Mouse (Mus musculus) urinary bladder, postnatal 25 days (tissue): ENCODE data around the gene Mcm2.

Experiments
- DNase-seq: peaks from one replicate; pipeline ENCODE4 v3.0.0; 2022; ENCODE audit warnings: low spot score

The Mcm2 gene

DNA sequence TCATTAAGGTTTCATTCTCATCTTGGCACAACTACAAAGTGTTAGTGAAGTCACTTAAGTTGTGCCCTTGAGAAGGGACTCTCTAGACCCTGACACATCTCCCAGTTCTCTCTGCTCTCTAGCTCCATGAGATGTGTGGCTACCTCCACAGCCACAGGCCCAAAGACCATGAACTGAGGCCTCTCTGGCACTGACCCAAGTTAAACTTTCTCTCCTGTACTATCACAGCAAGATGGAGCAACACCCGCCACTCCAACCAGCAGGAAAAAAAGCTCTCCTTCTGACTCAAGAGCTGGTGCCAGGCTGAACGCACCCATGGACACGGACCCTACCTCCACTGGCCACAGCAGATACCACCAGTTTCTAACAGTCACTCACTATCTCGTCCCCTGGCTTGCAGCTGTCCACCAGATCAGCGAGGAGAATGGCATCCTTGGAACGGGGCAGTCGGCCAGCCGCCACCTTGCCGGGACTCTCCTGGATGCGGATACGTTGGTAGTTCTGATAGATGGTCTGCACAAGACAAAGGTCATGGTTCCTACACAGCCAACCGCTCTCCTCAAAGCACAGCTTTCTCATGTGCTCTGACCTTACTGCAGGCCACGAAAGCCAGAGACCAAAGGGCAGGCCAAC is 9.1 kb downstream of the Mcm2 start:
- no peak for DNase-seq

DNA sequence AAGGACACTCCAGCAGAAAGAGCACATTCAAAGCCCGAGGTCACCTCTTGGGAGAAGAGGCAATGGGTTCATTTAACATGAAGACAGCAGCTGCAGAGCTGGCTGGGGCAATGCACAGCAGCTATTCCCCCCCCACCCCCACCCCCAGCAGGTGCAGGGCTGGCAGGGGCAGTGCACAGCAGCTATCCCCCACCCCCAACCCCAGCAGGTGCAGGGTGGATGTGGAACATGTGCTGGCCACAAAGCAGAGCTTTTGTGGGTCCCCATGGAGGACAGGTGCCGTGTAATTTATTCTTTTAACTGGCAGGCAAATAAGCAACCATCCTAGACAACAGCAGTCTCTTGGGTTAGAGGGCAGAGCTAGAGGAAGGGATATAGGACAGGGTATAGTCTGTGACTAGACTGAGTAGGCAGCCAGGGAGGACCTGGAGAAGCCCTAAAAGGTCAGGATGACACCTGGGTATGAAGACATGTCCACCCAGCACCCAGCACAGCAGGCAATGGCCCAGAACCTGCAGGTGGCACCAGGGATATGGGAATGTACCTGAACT is 12.1 kb downstream of the Mcm2 start:
- DNase-seq = no peak

DNA sequence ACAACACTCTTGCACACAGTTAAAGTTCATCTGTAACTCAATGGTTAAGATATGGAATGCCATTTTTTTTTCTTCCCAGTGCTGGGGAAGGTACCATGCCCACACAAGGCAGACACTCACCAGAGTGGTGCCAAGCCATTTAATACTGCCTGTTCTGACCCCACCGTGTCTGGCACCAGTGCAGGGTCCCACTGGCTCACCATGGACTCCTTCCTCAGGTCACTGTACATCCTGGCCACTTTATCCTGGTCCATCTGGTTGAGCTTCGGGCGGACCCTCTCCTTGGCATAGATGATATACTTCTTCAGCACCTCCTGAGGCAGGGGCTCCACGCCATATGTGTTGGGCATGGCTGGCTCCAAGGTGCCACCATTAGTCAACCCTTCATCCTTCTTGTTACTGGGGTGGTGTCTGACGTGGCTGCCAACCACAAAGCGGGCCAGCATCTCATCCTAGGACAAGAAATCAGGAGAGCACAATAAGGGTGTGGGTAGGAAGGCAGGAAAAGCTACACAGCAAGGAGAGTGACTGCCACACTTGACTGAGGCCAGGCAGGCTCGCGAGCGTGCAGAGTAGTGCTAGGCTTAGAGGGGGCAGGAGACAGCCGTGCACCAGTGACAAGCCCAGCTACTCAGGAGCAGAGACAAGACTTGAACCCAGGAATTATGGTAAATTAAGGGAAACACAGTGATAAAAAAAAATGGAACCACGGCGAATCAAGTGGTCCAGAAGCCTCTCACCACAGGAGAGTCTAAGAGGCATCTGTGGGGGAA is 12.8 kb downstream of the Mcm2 start:
- DNase-seq = no peak

DNA sequence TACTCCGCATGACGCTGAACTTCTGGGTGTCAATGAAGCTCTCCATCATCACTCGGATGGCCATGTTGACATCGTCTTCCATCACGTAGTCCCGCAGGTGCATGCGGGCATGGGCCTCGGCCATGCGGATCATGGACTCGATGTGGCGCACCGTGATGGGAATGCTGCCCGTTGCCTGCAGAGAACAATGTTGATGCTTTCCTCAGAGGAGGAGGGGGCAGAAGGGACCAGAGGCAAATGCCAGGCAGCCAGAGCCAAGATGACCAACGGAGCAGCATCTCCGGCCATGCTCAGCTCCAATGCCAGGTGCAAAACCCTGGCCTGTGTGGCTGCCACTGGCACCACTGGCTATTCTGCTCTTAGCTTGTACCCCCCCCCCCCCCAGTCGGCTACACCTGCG is 13.9 kb downstream of the Mcm2 start:
- no peak for DNase-seq

DNA sequence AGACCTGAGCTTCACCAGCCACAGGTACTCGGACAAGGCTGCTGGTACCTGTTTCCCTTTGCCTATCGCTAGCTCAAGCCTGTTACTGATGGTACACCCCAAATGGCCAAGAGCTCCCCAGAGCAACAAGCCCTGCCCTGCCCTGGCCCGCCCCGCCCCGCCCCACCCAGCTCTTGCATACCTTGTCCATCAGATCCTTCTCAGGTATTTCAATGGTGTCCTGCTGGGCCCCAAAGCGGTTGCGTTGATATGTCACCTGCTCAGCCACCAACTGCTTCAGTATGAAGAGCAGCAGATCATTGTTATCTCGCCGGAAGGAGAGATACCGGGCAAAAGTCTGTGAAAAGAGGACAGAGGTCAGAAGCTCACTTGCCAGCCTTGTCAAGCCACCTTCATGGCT is 14.4 kb downstream of the Mcm2 start:
- DNase-seq = no peak

DNA sequence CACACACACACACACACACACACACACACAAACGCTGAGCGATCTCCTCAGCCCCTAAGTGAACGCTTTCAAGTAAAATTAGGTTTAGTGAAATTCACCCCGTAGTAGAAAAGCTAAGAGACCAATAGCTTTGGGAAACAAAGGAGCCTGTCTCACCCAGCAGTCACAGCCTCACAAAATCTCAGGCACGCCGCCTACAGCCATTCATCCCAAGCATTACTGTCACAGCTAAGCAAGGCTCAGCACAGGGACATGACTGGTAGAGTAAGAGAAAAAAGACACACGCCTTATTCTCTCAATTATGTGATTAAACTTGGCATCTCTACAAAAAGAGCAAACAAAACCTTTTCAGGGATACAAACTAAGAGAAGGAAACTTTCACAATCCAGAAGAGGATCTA is 17.2 kb downstream of the Mcm2 start:
- DNase-seq = no peak

DNA sequence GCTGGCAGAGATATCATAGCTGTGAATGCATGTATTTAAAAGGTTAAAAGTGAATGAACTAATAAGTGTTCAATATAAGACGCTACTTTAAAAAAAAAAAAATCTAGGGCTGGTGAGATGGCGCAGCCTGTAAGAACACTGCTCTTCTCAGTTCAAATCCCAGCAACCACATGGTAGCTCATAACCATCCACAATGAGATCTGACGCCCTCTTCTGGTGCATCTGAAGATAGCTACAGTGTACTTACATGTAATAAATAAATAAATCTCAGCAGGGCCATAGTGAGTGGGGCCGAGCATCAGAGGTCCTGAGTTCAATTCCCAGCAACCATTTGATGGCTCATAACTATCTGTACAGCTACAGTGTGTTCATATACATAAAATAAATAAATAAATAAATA is 19.1 kb downstream of the Mcm2 start:
- DNase-seq = no peak

DNA sequence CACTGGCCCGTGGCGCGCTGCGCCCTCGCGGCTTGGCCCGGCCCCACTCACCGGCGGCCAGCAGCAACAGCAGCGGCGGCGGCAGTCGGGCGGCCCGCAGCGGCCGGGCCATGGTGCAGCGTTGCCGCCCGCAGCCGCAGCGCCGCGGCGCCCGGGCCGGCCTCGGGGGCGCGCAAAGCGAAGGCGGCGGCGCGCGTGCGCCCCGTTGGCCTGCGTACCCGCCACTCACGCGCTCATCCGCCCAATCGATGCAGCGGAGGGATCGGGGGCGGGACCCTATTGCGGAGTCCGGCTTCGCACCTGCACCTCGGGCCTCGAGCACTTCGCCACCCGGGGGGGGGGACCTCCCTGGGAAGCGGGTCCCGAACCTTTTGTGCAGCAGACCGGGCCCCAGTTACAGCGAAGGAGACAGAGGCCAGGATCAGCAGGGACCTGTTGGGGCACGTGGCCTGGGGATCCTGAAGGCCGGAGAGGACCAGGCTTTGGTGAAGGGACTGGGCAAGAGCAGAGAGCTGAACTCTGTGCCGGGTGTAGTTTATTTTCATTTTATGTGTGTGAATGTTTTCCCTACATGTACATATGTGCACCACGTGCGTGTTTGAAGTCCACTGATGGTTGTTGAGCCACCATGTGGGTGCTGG is 23.6 kb downstream of the Mcm2 start, which contains the start of gene Podxl2:
Gene Podxl2, minus strand, starts transcription at position 177 of the 641 bp plus-strand sequence.
- peak; percentile 60 for DNase-seq

DNA sequence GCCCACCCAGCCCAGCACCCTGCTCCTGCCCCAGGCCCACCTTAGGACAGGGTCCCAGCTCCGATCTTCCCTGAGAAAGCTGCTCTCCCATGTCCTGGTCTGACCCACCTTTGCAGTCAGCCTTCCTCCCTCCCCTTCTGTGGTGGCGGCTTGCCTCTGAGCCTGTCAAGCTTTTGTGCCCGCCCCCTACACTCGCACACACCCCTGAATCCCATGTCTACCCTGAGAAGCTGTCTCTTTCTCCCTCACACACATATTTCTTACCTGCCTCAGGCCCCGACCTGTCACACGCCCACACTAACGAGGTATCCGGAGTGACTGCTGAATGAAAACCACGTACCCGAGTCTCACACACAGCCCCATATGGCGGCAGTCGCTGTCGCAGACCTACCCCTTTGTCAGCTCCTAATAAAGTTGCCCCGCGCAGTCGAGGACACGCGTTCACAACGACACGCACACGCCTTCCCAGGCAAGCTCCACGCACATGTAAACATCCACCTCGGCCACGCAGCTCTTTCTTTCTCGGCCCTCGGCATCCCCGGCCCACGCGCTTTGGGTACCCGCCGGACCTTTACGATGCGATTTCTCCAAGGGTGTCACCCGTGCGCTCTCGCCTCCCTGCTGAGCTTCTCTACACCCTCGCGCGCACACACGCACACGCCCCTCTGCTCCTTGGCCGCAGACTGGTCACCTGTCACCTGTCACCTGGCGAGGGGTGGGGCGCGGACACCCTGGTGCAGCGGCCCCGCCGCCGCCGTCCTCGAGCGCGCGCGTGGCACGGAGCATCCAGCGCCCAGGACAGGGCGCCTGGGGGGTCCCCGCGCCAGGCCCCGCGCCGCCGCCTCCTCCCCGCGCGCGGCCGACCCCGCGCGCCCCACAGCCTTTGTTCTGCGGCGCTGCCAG is 24.4 kb downstream of the Mcm2 start:
- no peak for DNase-seq

DNA sequence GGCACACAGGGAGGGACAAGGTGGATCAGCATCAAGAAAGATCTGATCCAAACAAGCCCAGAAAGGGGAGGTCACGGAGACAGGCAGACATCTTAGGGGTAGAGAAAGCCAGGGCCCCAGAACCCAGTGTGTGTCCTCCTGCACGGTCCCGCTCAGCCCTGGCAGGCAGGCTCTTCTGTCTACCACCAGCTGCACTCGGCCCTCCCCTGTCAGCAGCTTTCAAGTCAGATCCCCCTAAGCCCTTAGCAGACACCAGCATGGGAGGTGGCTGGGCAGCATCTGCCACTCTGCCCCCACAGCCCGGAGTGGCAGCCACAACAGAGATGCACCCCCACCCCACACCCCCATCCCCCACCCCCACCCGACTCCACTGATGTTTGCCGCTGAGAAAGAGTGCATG is 25.8 kb downstream of the Mcm2 start:
- no peak for DNase-seq

DNA sequence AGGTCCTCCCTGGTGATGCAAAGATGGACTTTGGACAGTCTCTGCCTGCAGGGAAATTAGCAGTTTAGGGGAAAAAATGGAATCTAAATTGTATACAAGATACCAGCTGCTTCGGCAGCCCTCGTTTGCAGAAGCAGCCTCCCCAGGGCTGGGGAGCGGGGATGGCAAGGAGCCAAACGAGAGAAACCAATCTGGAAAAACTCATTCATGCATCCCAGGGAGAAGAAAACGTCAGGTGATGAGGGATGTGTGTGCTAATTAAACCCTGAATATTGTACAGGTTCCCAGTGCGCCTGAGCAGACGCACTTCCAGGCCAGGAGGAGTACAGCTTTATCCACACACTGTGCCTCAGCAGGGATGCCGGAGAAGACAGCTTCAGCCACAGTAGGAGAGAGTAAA is 27.0 kb downstream of the Mcm2 start:
- DNase-seq = no peak

DNA sequence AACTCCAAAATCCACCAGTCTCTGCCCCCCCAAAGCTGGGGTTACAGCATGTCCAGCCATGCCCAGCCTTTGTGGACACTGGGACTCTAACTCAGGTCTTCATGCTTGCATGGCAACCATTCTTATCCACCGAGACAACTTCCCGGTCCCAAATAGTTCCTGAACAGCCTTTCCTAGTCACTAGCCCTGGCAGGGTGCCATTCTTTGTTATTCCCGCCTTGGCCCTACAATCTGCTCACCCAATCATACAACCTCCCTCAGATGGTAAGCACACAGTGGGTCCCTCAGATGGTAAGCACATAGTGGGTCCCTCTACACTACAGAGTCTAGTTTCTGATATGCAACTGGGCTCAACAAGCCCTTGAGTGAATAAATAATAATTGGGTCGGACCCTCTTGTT is 28.0 kb downstream of the Mcm2 start:
- DNase-seq = no peak

DNA sequence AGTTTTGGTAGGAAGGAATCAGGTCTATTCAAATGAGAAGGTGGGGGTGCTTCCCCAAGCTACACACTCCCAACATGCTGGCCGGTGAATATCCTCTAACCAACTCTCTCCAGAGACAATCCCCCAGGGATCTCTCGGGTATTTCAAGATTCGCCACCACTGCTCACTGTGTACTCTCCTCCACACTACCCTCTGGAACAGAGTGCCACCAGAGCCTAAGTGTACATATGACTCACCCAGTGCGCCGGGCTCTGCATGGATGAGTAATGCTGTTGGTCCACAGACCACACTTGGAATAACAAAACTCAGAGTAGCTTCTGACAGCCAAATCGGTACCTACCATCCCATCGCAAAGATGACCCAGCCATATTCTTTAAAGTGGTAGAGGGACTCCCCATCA is 29.1 kb downstream of the Mcm2 start:
- DNase-seq = no peak

DNA sequence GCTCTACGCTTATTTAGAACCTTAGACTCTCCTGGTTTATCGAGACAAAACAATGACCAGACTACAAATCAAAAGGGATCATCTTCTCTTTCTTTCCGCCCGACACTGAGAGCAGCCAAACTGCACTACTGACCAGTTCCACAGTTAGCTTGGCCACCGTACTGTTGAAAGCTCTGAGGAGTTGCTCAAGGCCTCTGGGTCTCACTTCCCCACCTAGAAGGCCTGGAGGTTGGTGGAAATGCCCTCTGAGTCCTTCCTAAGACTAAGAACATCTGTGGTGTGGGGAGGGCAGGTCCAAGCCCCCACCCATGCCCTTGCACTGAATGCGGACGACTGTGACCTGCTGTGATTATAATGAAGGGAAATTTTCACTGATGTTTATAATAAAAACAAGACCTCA is 32.9 kb downstream of the Mcm2 start:
- DNase-seq = no peak

DNA sequence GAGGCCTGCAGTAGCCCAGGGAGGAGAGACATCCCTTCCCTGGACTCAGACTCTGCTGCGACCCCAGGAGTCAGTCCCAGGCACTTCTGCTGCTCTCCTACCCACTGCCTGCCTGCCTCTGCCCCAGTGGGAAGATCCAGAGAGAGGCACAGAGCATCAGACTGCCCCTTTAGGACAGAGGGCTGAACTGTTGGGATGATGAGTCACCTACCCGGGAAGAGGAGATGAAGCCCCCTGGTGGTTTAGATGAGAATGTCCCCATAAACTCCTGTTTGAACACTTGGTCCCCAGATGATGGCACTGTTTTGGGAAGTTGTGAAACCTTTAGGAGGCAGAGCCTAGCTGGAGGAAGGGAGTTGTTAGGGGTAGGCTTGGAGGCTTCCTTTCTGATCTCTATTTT is 37.7 kb downstream of the Mcm2 start:
- no peak for DNase-seq

DNA sequence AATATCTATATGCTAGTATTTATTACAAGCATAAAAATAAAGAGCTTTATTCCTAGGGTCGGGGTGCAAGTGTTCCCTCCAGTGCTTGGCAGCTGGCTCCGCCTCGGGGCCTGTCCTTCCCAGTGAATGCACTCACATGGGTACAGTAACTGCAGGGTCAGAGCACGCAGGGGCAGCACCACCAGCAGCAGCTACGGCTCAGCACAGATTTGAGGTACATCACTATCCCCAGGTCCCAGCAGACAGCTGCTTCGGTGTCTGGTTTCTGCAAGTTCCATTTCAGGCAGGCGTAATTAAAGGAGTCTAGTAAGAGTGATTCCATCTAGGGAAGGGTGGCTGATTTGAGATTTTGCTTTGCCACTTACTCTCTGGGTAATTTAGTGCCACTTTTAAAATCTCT is 40.2 kb downstream of the Mcm2 start:
- no peak for DNase-seq

DNA sequence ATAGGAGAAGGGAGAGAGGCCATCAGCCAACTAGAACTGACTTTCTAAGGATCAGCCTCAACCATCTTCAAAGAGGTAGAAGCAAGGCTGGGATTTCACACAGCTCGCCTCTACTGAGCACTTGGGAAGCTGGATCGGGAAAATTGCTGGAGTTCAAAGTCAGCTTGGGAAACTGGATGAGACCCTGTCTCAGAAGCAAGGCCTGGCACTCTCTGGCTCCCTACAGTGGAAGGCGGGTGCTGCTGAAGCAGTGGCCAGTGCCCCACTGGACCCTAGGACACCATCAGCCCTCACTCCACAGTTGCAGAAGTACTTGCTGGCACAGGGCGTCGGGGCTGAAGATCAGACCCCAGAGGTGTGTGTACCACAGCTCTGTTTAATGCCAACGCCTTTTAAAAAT is 40.8 kb downstream of the Mcm2 start:
- no peak for DNase-seq

DNA sequence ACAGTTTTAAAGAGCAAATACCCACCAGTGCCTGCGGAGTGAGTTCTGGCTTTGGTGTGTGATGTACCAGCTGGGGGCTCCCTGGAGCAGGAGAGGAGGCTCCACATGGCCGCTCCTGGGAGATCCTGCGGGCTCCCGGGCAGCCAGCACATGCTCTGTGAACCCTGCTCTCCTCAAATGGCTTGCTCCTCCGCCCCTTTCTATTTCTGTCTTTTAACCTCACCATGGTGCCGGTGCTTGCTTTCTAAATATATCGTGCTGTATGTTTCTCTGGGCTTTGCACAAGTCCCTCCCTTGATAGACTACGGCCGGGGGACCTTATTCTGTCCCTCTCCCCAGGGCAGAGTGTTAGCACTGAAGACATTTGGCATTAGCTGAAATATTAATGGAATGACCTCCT is 41.3 kb downstream of the Mcm2 start:
- no peak for DNase-seq

DNA sequence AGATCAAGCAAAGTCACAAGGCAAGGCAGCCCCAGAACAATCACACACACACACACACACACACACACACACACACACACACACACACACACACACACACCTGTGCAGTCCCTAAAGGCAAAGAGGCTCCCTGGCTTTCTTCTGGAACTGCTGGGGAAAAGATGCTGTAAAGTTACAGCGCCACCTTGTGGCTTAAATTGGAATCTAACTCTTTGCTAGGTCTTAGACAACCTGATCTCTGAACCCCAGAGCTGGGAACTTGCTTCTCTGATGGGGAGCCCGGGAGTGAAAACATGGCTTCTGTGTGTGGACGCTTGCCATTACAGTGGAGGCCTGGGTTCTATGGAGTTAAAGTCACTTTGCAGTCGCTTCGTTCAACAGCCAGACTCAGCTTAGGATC is 42.9 kb downstream of the Mcm2 start:
- DNase-seq = peak; percentile 59

DNA sequence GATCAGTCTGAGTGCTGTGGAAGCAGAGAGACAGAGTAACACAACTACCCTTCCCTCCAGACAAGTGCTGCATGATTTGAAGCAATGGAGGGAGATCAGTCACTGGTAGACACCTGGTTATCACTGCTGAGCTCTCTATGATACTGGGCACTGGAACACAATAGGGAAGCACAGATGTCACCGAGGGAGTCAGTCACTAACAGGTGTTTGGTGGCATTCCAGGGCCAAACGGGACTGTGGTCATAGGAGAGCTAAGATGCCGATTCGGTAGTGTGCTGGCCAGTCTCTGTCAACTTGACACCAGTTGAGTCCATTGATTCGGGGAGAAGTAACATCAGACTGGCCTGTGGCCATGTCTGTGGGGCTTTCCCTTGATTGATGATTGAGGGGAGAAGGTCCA is 44.1 kb downstream of the Mcm2 start:
- no peak for DNase-seq

DNA sequence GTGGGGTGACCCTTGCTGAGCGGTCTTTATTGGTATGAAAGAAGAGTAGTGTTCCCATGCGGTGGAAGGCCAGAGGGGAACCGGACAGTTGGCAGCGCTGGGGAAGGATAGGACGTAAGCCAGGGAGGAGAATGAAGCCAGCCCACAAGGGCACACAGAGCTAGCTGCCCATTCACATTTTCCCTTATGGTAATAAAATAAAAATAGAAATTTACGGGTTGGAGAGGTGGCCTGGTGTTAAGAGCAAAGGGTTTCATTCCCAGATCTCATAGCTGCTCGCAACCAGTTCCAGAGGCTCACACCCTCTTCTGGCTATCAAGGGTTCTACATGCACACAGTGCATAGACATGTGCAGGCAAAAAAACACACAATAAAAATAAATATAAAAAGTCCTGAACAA is 48.5 kb downstream of the Mcm2 start:
- DNase-seq = no peak

DNA sequence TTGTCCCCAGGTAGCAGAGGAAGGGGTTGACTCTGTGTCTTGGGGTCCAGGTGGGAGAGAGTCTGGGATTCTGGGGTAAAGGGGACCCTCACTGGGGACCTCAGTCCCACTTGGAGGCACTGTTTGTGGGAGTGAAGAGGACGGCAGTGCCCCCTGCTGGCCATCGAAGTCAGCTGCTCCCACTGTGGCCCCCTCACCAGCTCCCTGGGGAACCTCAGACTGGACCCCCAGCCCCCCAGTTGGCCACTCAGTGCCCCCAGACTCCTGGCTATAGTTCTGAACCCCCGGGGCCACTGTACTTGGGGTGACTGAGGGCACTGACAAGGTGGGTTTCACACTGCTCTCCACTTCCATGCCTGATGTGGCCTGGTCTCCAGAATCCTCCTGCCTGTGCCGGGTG is 49.3 kb downstream of the Mcm2 start:
- no peak for DNase-seq
